In the genomic region with DNA sequence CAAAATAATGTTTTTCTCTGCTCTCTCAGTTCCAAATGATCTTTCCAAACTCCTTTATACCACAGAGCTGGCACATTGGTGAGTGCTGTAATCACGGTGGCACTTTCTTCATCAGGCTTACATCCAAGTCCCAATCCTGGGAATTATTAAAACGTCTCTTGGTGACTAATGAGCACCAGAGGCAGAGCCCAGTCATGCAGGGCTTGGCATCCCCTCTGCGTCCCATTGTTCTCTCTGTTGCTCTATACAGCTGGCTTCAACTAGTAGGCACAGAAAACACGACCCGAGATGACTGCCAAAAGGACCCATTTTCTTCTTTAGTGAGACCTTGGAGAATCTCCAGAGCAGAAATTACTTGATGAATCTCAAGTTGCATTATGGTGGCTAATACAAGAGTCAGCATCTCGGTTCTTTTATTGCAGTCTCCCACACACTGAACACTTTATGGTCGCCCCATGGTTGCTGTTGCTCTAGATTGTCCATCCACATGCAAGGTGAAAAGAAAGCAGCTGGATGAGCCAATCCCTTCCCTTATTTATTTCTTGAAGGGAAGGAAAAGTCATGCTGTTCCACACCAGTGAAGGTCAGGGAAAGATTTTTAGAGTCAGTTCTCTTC, we compare ENCODE assay signal across 10 mouse cellular contexts.
A peak's percentile ranks its signal among the peaks of the same experiment; 100 is the strongest.
DNase-seq lines count a peak whose midpoint lies in the region; ATAC-seq and TF ChIP-seq lines count a peak whose summit lies in the region.
"Had no signal": no experiment of that assay in that cellular context is flagged by ENCODE, and none has a peak within 500 bp of the region (broad histone marks: within the 10 kb centered on the region; RNA-seq: fewer than 3 reads in every experiment).

No protein-coding gene starts in this region.

- no peaks in the 10 kb centered on the region for H3K9me3 ChIP-seq in neural tube, embryonic 14.5 days (ENCODE audit: control insufficient read depth, low read length)
- no peaks in the 10 kb centered on the region for H3K9me3 ChIP-seq in forebrain, postnatal 0 days (ENCODE audit: low read length)
- H3K9me3 ChIP-seq: limb, embryonic 10.5 days had no signal

- 57% methylated on average over 7 of the region's 7 CpGs for WGBS in neural tube, embryonic 14.5 days
- 25% methylated on average over 7 of the region's 7 CpGs for WGBS in forebrain, postnatal 0 days

- no peak for DNase-seq in neural tube, embryonic 10.5 days (ENCODE audit: extremely low spot score, low spot score)
- peak; percentile 69 for DNase-seq in forebrain, postnatal 0 days
- DNase-seq in layer of hippocampus, postnatal 36 days, result peak; percentile 26 to 36
- no peak for DNase-seq in urinary bladder, postnatal 10 days (ENCODE audit: low spot score)
- DNase-seq in adrenal gland, postnatal 25 days, result no peak
- DNase-seq in spleen, adult 18-20 months, result no peak
- DNase-seq: heart, adult 11 months had no signal

- H3K9ac ChIP-seq in neural tube, embryonic 14.5 days (replicated peaks; ENCODE audit: low read depth, low read length), result no peak overlapping the region
- H3K9ac ChIP-seq in forebrain, postnatal 0 days, result no peak overlapping the region

- no peak overlapping the region for H3K4me2 ChIP-seq in neural tube, embryonic 14.5 days (ENCODE audit: low read depth, low read length)
- H3K4me2 ChIP-seq in forebrain, postnatal 0 days (ENCODE audit: low read depth), result no peak overlapping the region

- TF ChIP-seq CTCF in forebrain, postnatal 0 days (IDR thresholded peaks at IDR 0.05; ENCODE audit: low read depth), result no peak

- no peaks in the 10 kb centered on the region for H3K27me3 ChIP-seq in neural tube, embryonic 14.5 days (ENCODE audit: control insufficient read depth, insufficient read depth, low read length)
- H3K27me3 ChIP-seq in forebrain, postnatal 0 days (ENCODE audit: insufficient read depth, low read length), result no peaks in the 10 kb centered on the region

- ATAC-seq in neural tube, embryonic 14.5 days (ENCODE audit: low read depth), result peak; percentile 65; the same call in 1 of the 2 replicates
- peak; percentile 93 for ATAC-seq in forebrain, postnatal 0 days

- H3K4me3 ChIP-seq in neural tube, embryonic 14.5 days (ENCODE audit: low read depth, low read length), result no peak overlapping the region
- no peak overlapping the region for H3K4me3 ChIP-seq in forebrain, postnatal 0 days (ENCODE audit: low read depth, low read length)
- H3K4me3 ChIP-seq: limb, embryonic 10.5 days; myocyte had no signal

- no peaks in the 10 kb centered on the region for H3K36me3 ChIP-seq in neural tube, embryonic 14.5 days (ENCODE audit: control insufficient read depth, insufficient read depth, low read length)
- no peaks in the 10 kb centered on the region for H3K36me3 ChIP-seq in forebrain, postnatal 0 days (ENCODE audit: insufficient read depth)
- H3K36me3 ChIP-seq: limb, embryonic 10.5 days had no signal

- no peaks in the 10 kb centered on the region for H3K4me1 ChIP-seq in neural tube, embryonic 14.5 days (ENCODE audit: control insufficient read depth, insufficient read depth, low read length)
- no peaks in the 10 kb centered on the region for H3K4me1 ChIP-seq in forebrain, postnatal 0 days (ENCODE audit: insufficient read depth)

- H3K27ac ChIP-seq in neural tube, embryonic 14.5 days (ENCODE audit: low read depth, low read length), result no peak overlapping the region
- H3K27ac ChIP-seq in forebrain, postnatal 0 days (ENCODE audit: low read depth, low read length), result no peak overlapping the region
- H3K27ac ChIP-seq: limb, embryonic 10.5 days had no signal

Comparison
In these comparisons a context has a peak if more than half of its experiments do, and no peak if none do; other contexts are left out.
1. DNase-seq: peak in forebrain, postnatal 0 days (single experiment) and layer of hippocampus, postnatal 36 days (2 of 2); none in neural tube, embryonic 10.5 days (single experiment), urinary bladder, postnatal 10 days (single experiment), adrenal gland, postnatal 25 days (single experiment) and spleen, adult 18-20 months (0 of 2).